In genomic region chr3:156870239-156870921, GRCm38 (mm10) we compare ENCODE assay signal across 15 mouse cellular contexts.
DNase-seq lines count a peak whose midpoint lies in the region; ATAC-seq and TF ChIP-seq lines count a peak whose summit lies in the region.
"Had no signal": no experiment of that assay in that cellular context is flagged by ENCODE, and none has a peak within 500 bp of the region (broad histone marks: within the 10 kb centered on the region; RNA-seq: fewer than 3 reads in every experiment).

No protein-coding gene starts in this region.

- DNase-seq in hindbrain, embryonic 10.5 days (ENCODE audit: low spot score): no peak
- no peak for DNase-seq in hindbrain, postnatal 0 days (ENCODE audit: low spot score)
- no peak for DNase-seq in stomach, postnatal 0 days (ENCODE audit: low spot score)
- no peak for DNase-seq in hindbrain, embryonic 14.5 days (ENCODE audit: low spot score)
- peak; percentile 30 for DNase-seq in retina, postnatal 1 day
- no peak for DNase-seq in spleen, adult 12 weeks (ENCODE audit: low spot score)
- DNase-seq: adrenal gland, postnatal 10 days; cerebellum, postnatal 36 days; heart, postnatal 4 days; lung, adult 18-20 months; thymus, postnatal 36 days had no signal

- H3K4me2 ChIP-seq in hindbrain, postnatal 0 days (ENCODE audit: low read depth, low read length): no peak overlapping the region
- no peak overlapping the region for H3K4me2 ChIP-seq in stomach, embryonic 14.5 days (replicated peaks; ENCODE audit: low read depth, low read length)
- no peak overlapping the region for H3K4me2 ChIP-seq in stomach, postnatal 0 days (replicated peaks; ENCODE audit: low read depth)
- H3K4me2 ChIP-seq in hindbrain, embryonic 14.5 days (replicated peaks): no peak overlapping the region
- H3K4me2 ChIP-seq in intestine, embryonic 16.5 days (ENCODE audit: low read depth, low read length): no peak overlapping the region

- H3K4me1 ChIP-seq in hindbrain, embryonic 10.5 days (replicated peaks): peaks cover 17% of the 10 kb centered on the region
- H3K4me1 ChIP-seq in hindbrain, postnatal 0 days (ENCODE audit: insufficient read depth, low read length): no peaks in the 10 kb centered on the region
- no peaks in the 10 kb centered on the region for H3K4me1 ChIP-seq in stomach, embryonic 14.5 days (ENCODE audit: control insufficient read depth, insufficient read depth, low read length)
- H3K4me1 ChIP-seq in stomach, postnatal 0 days (replicated peaks; ENCODE audit: control insufficient read depth, insufficient read depth): no peaks in the 10 kb centered on the region
- peaks cover 19% of the 10 kb centered on the region for H3K4me1 ChIP-seq in hindbrain, embryonic 14.5 days (replicated peaks; ENCODE audit: control insufficient read depth, insufficient read depth, low read length)
- H3K4me1 ChIP-seq in intestine, embryonic 16.5 days (ENCODE audit: control insufficient read depth, insufficient read depth, low read length): no peaks in the 10 kb centered on the region
- H3K4me1 ChIP-seq: megakaryocyte, embryonic 14.5 days had no signal

- ATAC-seq in hindbrain, postnatal 0 days: no peak
- ATAC-seq in stomach, embryonic 14.5 days (ENCODE audit: insufficient number of reproducible peaks, insufficient read depth, low FRiP score, low read depth): peak; percentile 6; the same call in 1 of the 2 replicates
- no peak for ATAC-seq in stomach, postnatal 0 days (ENCODE audit: low FRiP score, low TSS enrichment)
- no peak for ATAC-seq in hindbrain, embryonic 14.5 days (ENCODE audit: low FRiP score)
- no peak for ATAC-seq in intestine, embryonic 16.5 days

- H3K27me3 ChIP-seq in hindbrain, embryonic 10.5 days (ENCODE audit: insufficient read depth, poor library complexity, severe bottlenecking): no peaks in the 10 kb centered on the region
- H3K27me3 ChIP-seq in hindbrain, postnatal 0 days (ENCODE audit: insufficient read depth, low read length): no peaks in the 10 kb centered on the region
- no peaks in the 10 kb centered on the region for H3K27me3 ChIP-seq in stomach, embryonic 14.5 days (ENCODE audit: control insufficient read depth, insufficient read depth, low read length)
- no peaks in the 10 kb centered on the region for H3K27me3 ChIP-seq in stomach, postnatal 0 days (ENCODE audit: control insufficient read depth, insufficient read depth, low read length)
- H3K27me3 ChIP-seq in hindbrain, embryonic 14.5 days (ENCODE audit: control insufficient read depth, insufficient read depth, low read length): no peaks in the 10 kb centered on the region
- H3K27me3 ChIP-seq in intestine, embryonic 16.5 days (replicated peaks; ENCODE audit: control insufficient read depth, insufficient read depth, low read length): no peaks in the 10 kb centered on the region
- H3K27me3 ChIP-seq: megakaryocyte, embryonic 14.5 days had no signal

- no peak for TF ChIP-seq CTCF in hindbrain, postnatal 0 days (IDR thresholded peaks at IDR 0.05; ENCODE audit: low read depth)
- no peak for TF ChIP-seq CTCF in stomach, postnatal 0 days (IDR thresholded peaks at IDR 0.05; ENCODE audit: low read depth)

- 0 out of 2 replicates have a peak overlapping the region, but pooled peaks have one; percentile 8 for H3K27ac ChIP-seq in hindbrain, embryonic 10.5 days
- no peak overlapping the region for H3K27ac ChIP-seq in hindbrain, postnatal 0 days
- H3K27ac ChIP-seq in stomach, embryonic 14.5 days (ENCODE audit: low read length): no peak overlapping the region
- H3K27ac ChIP-seq in stomach, postnatal 0 days (replicated peaks): no peak overlapping the region
- peak overlapping the region; percentile 7; the same call in 1 of the 2 replicates for H3K27ac ChIP-seq in hindbrain, embryonic 14.5 days
- no peak overlapping the region for H3K27ac ChIP-seq in intestine, embryonic 16.5 days (ENCODE audit: low read length)
- H3K27ac ChIP-seq: heart, embryonic 10.5 days had no signal

- H3K4me3 ChIP-seq in hindbrain, embryonic 10.5 days: no peak overlapping the region
- no peak overlapping the region for H3K4me3 ChIP-seq in hindbrain, postnatal 0 days (ENCODE audit: low read length)
- no peak overlapping the region for H3K4me3 ChIP-seq in stomach, embryonic 14.5 days (ENCODE audit: low read depth, low read length)
- H3K4me3 ChIP-seq in stomach, postnatal 0 days (ENCODE audit: low read depth, low read length): no peak overlapping the region
- no peak overlapping the region for H3K4me3 ChIP-seq in hindbrain, embryonic 14.5 days (replicated peaks; ENCODE audit: low read length)
- no peak overlapping the region for H3K4me3 ChIP-seq in intestine, embryonic 16.5 days (ENCODE audit: low read length)
- H3K4me3 ChIP-seq: heart, embryonic 10.5 days; megakaryocyte, embryonic 14.5 days had no signal

- H3K36me3 ChIP-seq in hindbrain, embryonic 10.5 days: no peaks in the 10 kb centered on the region
- H3K36me3 ChIP-seq in hindbrain, postnatal 0 days (ENCODE audit: insufficient read depth, low read length): no peaks in the 10 kb centered on the region
- no peaks in the 10 kb centered on the region for H3K36me3 ChIP-seq in stomach, embryonic 14.5 days (ENCODE audit: control insufficient read depth, insufficient read depth, low read length)
- no peaks in the 10 kb centered on the region for H3K36me3 ChIP-seq in stomach, postnatal 0 days (ENCODE audit: control insufficient read depth, insufficient read depth, low read length)
- H3K36me3 ChIP-seq in hindbrain, embryonic 14.5 days (replicated peaks; ENCODE audit: control insufficient read depth, insufficient read depth): no peaks in the 10 kb centered on the region
- H3K36me3 ChIP-seq in intestine, embryonic 16.5 days (ENCODE audit: control insufficient read depth, insufficient read depth, low read length): no peaks in the 10 kb centered on the region
- H3K36me3 ChIP-seq: heart, embryonic 10.5 days had no signal

- no peaks in the 10 kb centered on the region for H3K9me3 ChIP-seq in hindbrain, embryonic 10.5 days
- no peaks in the 10 kb centered on the region for H3K9me3 ChIP-seq in hindbrain, postnatal 0 days (ENCODE audit: low read length)
- H3K9me3 ChIP-seq in stomach, embryonic 14.5 days (ENCODE audit: control insufficient read depth, low read depth, low read length): no peaks in the 10 kb centered on the region
- no peaks in the 10 kb centered on the region for H3K9me3 ChIP-seq in stomach, postnatal 0 days (ENCODE audit: control insufficient read depth, low read length)
- no peaks in the 10 kb centered on the region for H3K9me3 ChIP-seq in hindbrain, embryonic 14.5 days (ENCODE audit: control insufficient read depth, low read length)
- H3K9me3 ChIP-seq in intestine, embryonic 16.5 days (ENCODE audit: control insufficient read depth, low read length): no peaks in the 10 kb centered on the region
- H3K9me3 ChIP-seq: heart, embryonic 10.5 days had no signal

- no peak for TF ChIP-seq EP300 in stomach, postnatal 0 days (optimal IDR thresholded peaks at IDR 0.05)

- no peak overlapping the region for H3K9ac ChIP-seq in hindbrain, postnatal 0 days (replicated peaks; ENCODE audit: low read length)
- H3K9ac ChIP-seq in stomach, embryonic 14.5 days (replicated peaks; ENCODE audit: low read depth, low read length): no peak overlapping the region
- no peak overlapping the region for H3K9ac ChIP-seq in stomach, postnatal 0 days (ENCODE audit: low read length)
- H3K9ac ChIP-seq in hindbrain, embryonic 14.5 days: no peak overlapping the region
- H3K9ac ChIP-seq in intestine, embryonic 16.5 days (ENCODE audit: low read depth, low read length): no peak overlapping the region

- WGBS in hindbrain, embryonic 10.5 days: 77% methylated on average over 3 of the region's 3 CpGs
- WGBS in hindbrain, postnatal 0 days: 47% methylated on average over 3 of the region's 3 CpGs
- 48% methylated on average over 3 of the region's 3 CpGs for whole genome bisulfite sequencing in stomach, embryonic 14.5 days
- WGBS in stomach, postnatal 0 days: 33% methylated on average over 3 of the region's 3 CpGs
- WGBS in hindbrain, embryonic 14.5 days: 50% methylated on average over 3 of the region's 3 CpGs
- 63% methylated on average over 3 of the region's 3 CpGs for WGBS in intestine, embryonic 16.5 days

Comparison
In these comparisons a context has a peak if more than half of its experiments do, and no peak if none do; other contexts are left out.
1. H3K27ac ChIP-seq: peak in hindbrain, embryonic 10.5 days (single experiment) and hindbrain, embryonic 14.5 days (single experiment); none in hindbrain, postnatal 0 days (single experiment), stomach, embryonic 14.5 days (single experiment), stomach, postnatal 0 days (single experiment) and intestine, embryonic 16.5 days (single experiment).